Mouse (Mus musculus): ENCODE measurements around the gene Tnfrsf18.
A peak's percentile ranks its signal among the peaks of the same experiment; 100 is the strongest.

Tnfrsf18 gene

GRCm38 (mm10) chr4:156032856-156033255, 6.9 kb downstream of the Tnfrsf18 start:
- no peak for DNase-seq (ENCODE audit: extremely low read depth, low read depth, low spot score)

DNA sequence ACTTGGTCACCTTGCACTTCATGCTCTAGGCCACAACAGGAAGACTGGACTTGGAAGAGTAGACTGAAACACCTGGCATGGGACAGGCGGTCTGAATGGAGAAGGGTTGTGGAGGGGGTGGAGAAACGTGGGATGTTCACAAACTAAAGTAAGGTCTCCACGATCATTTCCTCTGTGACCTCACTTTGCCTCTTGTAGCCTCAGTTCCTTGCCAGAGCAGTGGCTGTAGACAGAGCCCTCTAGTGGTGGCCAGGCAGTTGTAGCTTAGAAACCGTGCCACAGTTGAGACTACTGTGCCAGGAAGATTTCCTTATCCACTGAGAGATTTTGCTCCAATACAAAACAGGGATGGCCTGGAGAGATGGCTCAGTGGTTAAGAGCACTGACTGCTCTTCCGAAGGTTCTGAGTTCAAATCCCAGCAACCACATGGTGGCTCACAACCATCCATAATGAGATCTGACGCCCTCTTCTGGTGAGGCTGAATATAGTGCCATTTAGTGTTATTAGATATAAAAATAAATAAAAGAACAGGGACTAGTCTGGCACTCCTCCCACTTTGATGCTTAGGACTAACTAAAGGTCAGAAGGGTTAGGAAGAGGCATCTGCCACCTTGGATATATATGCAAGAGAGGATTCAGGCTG, 7.6 kb downstream of the Tnfrsf18 start:
- DNase-seq (ENCODE audit: extremely low read depth, low read depth, low spot score): no peak

DNA sequence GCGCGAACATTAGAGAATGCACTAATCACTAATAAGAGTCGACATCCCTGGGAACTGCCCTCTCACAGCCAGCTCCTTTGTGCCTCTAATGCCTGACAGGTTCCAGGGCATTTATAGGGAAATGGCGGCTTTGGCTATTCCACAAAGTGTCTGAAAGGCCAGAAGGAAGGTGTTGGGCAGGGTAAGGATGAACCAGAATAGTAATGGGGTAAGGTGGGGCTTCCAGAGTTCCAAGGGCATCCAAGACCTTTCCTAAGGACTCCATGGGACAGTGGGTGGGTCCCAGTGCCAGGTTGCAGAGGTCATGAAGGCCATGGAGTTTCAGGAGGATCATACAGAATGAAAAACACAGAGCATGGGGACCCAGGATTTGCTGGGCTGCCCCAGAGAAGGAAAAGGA, 8.3 kb downstream of the Tnfrsf18 start:
- DNase-seq (ENCODE audit: extremely low read depth, low read depth, low spot score): no peak

DNA sequence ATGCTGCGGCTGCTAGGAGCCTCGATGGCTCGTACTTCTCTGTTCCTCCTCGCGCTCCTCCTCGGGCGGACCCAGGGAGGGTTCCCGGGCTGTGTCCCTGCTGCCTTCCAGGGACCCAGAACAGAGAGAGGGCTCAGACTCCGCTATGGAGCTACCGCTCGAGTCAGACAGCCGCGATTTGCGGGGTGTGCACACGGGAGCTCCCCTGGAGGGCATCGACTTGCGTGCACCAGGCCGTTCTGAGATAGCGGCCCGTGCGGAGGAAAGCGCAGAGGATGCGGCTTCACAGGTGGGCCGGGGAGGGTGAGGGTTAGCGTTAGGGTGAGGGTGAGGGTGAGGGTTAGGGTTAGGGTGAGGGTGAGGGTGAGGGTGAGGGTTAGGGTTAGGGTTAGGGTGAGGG, 8.9 kb downstream of the Tnfrsf18 start:
- DNase-seq (ENCODE audit: extremely low read depth, low read depth, low spot score): no peak

DNA sequence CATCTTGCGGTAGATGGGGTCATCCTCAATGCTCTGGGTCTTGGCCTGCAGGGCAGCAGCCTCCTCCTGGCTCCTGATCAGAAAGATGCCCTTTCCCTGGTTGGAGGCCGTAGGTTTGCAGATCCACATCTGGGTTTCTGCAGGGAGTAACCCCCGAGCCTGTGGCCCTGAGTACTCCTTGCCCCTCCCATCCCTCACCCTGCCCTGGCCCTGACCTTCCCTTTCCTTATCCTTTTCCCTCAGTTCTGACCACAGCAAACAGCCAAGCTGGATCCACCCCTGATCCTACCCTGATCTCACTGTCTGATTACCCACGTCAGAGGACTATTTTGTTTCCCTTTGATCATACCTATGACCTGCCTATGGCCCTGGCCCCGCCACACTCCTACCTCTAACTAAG, 18.8 kb downstream of the Tnfrsf18 start:
- DNase-seq (ENCODE audit: extremely low read depth, low read depth, low spot score): no peak

- no peak for DNase-seq (ENCODE audit: extremely low read depth, low read depth, low spot score)
Measured at GRCm38 (mm10) chr4:156049779-156050178, 23.8 kb downstream of the Tnfrsf18 start.

DNA sequence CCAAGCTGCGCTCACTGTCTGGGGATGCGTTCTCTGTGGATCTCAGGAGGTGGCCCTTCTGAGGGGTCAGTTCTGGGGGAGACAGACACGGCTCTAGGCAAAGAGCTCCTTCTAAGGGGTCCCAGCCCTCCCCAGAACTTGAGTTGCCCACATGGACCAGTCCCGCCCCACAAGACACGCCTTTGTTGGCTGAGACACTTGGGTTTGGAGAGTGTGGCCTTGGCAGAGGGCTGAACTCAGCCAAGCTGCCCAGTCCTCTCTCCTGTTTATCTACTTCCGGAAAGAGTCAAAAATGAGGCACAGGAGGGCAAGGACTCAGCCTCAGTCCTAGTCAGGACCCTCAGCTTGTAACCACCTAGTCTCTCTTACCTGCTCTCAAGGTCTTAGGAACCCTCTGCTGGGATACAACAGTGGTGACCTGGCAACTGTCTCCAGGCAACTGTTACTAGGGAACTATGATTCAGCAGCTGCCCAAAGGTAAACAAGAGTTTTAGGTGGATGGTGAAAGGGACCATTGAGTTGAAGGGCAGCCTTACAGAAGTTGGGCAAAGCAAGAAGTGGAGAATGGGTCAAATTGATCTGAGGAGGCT, 24.5 kb downstream of the Tnfrsf18 start:
- no peak for DNase-seq (ENCODE audit: extremely low read depth, low read depth, low spot score)

GRCm38 (mm10) chr4:156053113-156053512, 27.1 kb downstream of the Tnfrsf18 start:
- no peak for DNase-seq (ENCODE audit: extremely low read depth, low read depth, low spot score)

GRCm38 (mm10) chr4:156054130-156054529, 28.2 kb downstream of the Tnfrsf18 start:
- DNase-seq (ENCODE audit: extremely low read depth, low read depth, low spot score): no peak

DNA sequence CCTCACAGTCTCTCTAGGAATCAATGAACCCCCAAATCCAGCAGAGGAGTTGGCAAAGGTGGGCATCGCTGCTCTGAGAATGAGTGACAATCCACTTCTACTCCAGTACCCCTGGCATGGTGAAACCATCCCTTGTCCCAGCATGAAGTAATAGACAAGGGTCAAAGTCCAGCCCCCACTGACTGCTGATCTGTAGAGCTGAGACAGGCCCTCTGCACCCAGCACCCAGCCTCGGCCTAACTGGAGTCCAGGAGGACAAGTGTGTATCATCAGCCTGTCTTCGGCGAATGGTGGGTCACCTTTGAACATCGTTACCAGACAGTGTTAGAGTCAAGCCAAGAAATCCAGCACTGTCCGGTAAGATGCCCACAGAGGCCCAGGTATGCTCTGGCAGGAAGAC, 28.6 kb downstream of the Tnfrsf18 start:
- no peak for DNase-seq (ENCODE audit: extremely low read depth, low read depth, low spot score)

- DNase-seq (ENCODE audit: extremely low read depth, low read depth, low spot score): no peak
Measured at GRCm38 (mm10) chr4:156055173-156055572, 29.2 kb downstream of the Tnfrsf18 start.

DNA sequence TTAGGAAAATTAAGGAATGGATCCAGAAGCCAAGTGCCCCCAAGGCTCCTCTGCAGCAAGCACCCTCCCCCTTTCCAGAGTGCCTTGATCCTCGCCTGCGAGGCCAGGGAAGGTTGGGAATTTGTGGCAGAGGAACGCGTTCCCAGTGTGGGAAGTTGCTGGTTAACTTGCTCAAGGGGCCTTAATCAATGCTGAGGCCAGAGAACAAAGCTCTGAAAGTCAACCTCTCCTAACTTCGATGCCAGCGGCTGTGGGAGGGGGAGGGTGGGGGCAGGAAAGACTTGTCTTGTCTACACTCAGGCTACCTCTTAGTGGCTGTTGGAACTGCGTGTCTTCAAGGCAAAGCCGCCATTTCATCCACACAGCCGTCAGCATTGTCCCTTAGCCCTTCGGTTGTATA, 31.7 kb downstream of the Tnfrsf18 start:
- no peak for DNase-seq (ENCODE audit: extremely low read depth, low read depth, low spot score)

DNA sequence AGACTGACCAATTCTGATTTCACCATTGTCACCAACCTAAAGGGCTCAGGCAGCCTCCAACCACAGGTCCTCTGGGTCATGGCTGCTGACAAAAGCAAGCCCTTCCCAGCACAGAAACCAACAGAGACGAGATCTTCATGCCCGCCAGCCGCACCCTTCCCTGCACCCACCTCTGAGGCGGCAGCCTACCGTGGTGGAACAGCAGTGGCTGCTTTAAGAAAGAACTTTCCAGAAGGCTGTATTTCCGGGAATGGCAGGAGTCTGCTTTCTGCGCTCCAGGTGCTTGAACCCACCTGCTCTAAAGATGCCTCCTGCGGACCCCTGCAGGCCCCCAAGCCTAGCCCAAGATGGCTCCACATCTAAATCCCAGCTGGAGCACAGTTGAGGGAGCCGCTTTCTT, 32.9 kb downstream of the Tnfrsf18 start:
- DNase-seq (ENCODE audit: extremely low read depth, low read depth, low spot score): no peak

DNA sequence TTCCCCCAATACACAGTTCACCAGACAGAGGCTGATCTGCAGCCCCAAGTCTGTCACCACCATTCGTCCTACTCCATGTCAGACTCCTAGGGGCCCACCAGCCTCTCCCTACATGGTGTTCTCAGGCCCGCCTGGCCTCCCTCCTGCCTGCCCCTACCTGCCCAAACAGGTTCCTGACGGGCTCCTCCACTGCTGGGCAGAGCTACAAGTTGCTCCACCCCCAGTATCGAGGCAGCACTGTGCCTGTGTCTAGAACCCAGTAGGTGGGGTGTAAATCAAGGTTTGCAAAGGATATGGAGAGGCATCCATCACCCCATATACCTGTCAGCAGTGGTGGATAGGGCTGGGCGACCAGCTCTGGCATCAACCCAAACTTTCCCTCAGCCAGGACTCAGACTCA, 33.3 kb downstream of the Tnfrsf18 start, which contains the start of gene Ttll10:
Ttll10 (minus strand) TSS at position 154 of the 400 bp plus-strand sequence.
- DNase-seq (ENCODE audit: extremely low read depth, low read depth, low spot score): no peak

- peak; percentile 80 for DNase-seq (ENCODE audit: extremely low read depth, low read depth, low spot score)
Measured at GRCm38 (mm10) chr4:156059713-156060112, 33.7 kb downstream of the Tnfrsf18 start.

GRCm38 (mm10) chr4:156063861-156064509, 38.0 kb downstream of the Tnfrsf18 start:
- no peak for DNase-seq (ENCODE audit: extremely low read depth, low read depth, low spot score)

DNA sequence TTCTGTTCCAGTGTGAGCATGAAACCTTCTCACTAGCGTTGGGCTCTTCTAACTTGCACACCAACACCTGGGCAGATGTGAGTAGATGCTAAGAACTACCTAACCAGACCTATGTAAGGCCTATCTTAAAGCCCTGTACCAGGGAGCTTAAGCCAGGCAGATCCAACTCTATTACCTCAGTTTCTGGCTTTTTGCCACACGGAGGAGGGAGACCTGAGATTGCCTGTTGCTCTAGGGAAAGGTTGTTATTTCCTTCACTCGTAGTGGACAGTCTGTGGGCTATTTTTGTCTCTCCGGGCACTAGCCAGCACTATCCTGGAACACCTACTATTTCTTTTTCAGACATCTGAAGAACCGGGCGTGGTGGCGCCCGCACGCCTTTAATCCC, 38.5 kb downstream of the Tnfrsf18 start:
- DNase-seq (ENCODE audit: extremely low read depth, low read depth, low spot score): no peak

- DNase-seq (ENCODE audit: extremely low read depth, low read depth, low spot score): no peak
Measured at GRCm38 (mm10) chr4:156065156-156065894, 39.4 kb downstream of the Tnfrsf18 start.

DNA sequence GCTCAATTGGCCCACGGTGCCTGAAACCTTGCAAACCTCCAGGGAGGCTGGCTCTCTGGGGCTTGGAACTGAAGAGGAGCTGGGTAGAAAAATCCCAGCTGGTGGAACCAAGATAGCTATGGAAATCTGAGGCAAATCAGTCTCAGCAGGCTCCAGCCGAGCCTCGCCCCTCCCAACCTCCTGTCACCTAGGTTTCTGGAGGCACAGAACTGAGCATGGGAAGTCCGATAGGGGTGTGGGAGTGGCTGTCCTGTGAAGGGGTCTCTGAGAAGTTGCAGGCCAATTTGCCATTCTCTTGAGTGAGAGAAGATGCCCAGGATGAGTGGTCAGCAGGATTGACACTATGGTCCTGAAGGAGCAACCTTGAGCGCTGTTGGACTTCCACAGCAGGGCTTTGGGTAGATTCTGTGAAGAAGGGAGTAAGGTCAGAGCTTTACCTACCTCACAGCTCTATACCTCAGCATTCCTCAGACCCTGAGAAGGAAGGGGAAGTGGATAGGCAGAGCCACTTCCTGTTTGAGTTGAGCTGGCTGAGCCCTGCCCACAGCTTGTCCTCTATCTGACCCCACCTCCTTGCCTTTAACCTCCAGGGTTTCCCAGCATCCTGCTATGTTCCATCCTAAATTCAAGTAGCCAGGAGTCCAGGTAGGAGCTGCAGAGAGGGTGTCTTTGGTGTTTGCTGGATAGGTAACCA, 41.4 kb downstream of the Tnfrsf18 start:
- no peak for DNase-seq (ENCODE audit: extremely low read depth, low read depth, low spot score)

- no peak for DNase-seq (ENCODE audit: extremely low read depth, low read depth, low spot score)
Measured at GRCm38 (mm10) chr4:156069701-156070100, 43.7 kb downstream of the Tnfrsf18 start.

GRCm38 (mm10) chr4:156070276-156070675, 44.3 kb downstream of the Tnfrsf18 start:
- no peak for DNase-seq (ENCODE audit: extremely low read depth, low read depth, low spot score)

All from fat pad, adult 2 months (tissue).